Mouse (Mus musculus) mature B cell (primary cell): ENCODE data around the gene Rbpj.

Experiments
- in situ Hi-C: fragments of 300-500 bp; cut with MboI; formaldehyde crosslinking; loops from 2 replicates; pipeline ENCODE4 v1.14.3; 2019

Gene Rbpj

DNA sequence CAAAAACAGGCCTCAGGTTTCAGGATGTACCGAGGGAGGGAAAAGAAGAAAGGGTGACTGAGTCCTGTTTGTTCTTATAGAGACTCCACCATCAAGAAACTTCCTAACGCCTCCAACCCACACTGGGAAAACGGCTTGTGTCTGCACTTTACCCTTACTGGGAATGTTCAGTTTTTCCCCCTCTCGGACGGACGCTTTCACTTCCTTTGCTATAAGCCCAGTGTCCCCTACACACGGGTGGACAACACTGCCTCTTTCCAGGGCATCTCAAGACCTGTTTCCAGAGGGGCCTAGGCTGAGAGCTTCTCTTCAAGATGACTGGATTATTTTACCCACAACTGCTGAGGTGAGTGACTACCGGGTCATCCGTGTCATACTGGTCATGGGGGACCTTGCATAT lies at the start of gene Rbpj:
Gene Rbpj, plus strand, starts transcription at position 270 of the 400 bp plus-strand sequence.
- in situ Hi-C loops, result no loop called here

DNA sequence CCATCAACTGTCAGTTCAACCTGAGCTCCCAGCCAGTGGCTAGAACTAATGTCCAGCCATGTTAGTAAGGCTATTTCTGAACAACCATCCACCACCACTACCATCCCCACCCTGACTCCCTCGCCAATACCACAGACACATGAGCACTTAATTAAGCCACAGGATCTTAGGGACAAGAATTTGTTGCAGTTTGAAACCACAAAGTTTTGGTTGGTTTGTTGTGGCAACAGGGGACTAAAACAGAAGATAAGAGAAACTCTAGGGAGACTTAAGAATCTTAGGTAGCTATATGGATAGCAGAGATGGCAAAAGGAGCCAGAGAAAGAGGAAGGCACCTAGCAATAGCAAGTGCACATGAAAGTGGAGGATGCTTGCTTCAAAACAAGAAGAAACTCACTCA lies 45.2 kb upstream of the Rbpj start:
- in situ Hi-C loops, result no loop called here

DNA sequence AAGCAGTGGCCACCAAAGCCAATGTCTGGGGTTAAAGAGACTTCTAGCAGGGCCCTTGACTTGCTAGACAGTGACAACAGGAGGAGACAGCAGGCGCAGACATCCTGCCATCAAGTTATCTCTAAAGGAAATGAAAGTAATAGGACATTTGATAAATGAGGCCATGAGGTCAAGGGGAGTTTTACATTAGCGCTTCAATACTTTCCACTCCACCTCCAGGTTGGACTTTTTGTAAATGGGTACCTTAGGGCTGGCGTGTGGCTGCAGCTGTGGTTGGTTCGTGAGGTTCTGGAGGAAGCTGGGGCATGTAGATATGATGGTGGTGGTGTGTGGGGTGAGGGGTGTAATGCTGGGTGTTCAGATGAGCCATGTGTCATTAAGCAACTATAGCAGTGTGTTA lies 44.7 kb upstream of the Rbpj start:
- in situ Hi-C loops, result no loop called here

DNA sequence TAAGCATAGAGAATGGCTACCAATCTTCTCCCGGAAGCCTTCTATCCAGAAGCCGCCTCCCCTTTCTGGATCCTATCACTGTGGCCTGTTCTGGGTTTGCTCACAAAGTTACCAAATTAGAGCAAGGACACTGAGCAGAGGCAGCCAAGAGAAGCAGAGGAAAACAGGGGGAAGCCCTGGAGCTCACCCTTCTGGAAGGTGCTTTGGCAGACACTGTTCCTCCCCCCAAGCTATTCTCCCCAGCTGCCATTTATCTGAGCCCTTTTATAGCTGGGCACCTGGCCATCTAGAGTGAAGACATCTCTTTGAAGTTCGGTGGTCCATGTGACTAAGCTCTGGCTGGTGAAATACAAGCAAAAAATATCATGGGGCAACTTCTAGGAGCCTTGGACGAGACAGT lies 38.5 kb upstream of the Rbpj start:
- in situ Hi-C loops, result no loop called here

DNA sequence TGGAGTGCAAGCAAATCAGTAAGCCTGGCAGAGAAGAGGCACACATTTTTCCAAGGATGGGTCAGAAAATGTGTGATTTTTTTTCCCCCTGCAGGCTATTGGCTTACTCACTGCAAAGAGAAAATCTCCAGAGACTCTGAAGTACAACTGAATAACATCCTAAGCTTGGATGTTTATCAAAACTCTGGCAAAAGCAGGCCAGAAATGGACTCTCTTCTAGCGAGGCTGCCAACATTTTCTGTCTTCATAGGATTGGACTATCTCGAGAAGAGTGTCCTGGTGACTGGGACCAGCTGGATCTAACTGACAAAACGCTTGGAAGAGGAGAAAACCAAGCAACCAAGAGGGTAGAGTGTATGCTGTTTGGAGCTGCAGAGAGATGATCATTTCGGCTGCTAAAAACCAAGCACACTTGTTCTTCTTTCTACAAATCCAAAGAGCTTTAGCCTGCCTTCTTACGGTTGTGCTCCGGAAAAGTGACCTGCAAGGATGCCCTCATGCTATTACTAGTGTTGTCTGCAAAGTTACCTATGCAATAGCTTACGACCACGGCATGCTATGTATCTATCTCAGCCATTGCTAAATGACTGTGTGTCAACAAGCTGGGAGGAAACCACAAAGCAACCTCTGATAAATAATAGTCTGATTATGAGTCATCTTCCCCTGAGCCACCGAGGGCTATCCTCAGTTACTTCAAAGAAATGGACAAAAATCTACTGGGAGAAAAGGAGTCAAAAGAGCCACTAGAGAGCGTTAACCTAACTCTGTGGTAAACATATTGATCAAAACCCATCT lies 36.1 kb upstream of the Rbpj start:
- in situ Hi-C loops, result no loop called here

DNA sequence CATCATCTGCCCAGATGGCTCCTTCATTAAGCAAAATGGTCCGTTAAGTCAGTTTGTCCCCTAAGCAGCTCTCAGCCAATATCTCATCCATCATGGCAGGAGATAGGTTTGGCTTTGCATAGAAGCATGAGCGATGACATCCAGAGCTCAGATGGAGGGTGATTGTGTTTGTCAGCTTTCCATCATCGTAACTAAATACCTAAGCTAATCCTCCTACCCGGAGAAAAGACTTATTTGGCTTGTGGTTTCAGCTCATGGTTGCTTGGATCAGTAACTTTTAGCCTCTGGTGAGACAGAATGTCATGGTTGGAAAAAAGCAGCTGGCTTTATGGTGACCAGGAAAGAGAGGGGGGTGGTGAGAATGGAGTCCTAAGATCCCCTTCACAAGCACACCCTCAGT lies 33.5 kb upstream of the Rbpj start:
- in situ Hi-C loops, result no loop called here

DNA sequence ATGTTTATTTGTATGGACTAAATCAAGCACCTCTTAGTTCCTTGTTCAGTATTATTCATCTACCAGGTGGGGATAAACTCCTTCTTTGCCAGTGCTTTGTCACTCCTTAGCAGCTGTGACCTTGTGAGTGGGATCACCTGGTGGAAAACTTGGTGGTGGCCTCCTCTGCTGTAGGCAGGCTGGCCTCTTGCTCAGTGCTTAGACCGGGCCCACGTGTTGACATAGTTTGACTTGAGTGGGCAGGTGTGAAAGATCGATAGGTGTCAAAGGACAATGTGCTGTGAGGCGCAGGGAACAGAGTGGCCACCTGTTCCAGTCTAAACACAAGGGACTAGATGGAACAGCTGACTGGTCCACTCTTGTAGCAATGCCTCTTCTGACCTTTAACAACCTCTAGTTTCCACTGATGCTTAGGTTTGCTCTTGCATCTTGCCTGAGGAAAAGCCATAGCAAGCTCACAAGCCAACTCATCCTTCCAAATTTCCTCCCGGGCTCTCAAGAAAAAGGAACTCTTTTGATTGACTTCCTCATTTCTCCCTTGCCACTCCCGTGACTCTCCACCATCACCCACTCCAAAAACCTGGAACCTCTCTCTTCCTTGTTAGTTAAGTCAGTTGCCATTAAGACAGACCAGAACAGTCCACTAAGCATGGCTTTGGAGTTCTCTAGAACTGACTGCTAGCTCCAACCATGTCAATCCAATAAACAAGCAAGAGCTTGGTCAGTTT lies 28.9 kb upstream of the Rbpj start:
- in situ Hi-C loops, result no loop called here

DNA sequence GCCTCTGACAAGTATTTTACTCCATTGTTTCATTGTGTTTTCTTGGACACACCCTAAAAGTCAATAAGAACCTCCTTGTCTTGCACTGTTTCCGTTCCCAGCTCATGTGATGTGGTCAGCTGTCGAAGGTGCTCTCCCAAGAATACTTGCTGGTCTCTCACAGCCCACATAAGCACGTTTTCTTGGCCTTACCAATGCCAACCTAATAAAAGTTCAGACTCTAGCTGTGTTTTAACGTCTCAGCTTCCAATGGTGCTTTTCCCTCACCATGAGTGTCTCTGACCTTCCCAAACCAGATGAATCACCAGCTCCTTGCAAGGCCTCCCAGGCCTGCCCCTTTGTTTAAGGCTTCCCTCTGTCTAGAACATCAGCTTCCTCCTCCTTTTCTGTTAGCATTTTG lies 28.2 kb upstream of the Rbpj start:
- in situ Hi-C loops, result no loop called here

DNA sequence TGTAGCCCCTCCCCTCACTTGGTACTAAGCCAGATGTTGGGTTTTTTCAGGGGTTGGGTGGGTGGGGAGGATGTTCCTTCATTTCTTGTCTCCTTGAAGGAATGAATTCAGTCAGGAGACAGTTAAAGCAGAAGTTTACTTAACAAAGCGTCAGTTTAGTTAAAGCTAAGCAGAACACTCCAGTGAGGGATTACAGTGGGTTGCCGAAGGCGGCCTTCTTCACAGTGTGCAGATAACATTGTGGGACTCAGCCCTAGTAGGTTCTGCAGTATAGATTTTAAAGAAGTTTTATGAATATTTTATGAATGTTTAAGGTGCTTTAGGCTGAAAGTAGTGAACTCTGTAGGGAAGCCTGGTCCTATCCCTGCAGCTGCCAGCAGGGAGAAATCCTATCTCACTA lies 27.7 kb upstream of the Rbpj start:
- in situ Hi-C loops, result no loop called here

DNA sequence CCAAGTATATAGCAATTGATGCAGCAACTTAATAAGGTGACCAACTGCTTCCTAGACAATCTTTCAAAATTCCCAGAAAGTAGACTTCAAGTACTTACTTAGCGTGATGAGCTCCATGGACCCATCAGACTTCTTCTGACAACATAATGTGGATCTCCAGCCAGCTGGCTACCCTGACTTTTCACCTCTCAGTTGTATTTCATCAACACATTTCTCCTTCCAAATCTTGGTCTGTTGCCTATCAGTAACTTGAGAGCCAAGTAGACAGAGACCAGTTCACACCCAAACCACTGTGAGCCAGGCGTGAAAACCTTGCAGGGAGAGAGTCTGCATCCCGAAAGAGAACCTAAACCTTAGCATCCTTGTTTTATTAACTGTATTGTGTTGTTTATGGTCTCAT lies 26.3 kb upstream of the Rbpj start:
- in situ Hi-C loops, result no loop called here

DNA sequence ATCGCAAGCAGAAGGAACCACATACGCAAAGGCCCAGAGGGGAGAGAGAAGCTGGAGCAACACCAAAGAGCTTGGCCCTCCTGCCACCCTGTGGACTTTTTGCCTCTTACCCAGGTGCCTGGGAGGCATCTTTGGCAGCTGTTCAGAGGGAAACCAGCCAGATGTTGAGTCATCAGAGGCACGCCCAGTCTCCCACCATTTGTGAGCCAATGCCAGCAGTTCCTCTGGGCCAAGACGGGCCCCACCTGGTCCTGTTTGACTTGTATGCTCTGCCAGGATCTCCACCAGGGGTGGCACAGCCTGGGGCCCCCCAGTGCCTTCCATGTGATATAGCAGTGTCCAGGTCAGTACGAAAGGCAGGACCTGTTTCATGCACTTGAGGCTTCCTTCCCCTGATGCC lies 21.9 kb upstream of the Rbpj start:
- in situ Hi-C loops, result no loop called here

DNA sequence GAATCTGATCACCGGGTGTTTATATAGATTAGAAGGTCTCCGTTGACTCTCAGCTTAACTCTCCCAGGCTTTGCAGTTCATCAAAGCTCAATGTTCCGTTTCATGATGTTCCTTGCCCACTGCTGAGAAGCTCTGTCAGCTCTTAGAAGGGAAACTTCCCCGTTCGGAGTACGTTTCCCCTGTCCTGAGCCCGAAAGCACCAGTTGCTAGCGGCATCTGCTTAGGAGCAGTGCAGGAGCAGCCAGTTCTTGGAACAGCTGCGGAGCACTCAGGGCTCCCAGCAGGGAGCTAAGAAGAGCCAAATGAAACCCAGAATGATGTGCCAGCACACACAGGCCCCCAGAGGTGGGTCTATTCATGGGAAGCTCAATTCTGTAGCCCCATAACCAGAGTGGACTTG lies 15.0 kb upstream of the Rbpj start:
- in situ Hi-C loops, result no loop called here

DNA sequence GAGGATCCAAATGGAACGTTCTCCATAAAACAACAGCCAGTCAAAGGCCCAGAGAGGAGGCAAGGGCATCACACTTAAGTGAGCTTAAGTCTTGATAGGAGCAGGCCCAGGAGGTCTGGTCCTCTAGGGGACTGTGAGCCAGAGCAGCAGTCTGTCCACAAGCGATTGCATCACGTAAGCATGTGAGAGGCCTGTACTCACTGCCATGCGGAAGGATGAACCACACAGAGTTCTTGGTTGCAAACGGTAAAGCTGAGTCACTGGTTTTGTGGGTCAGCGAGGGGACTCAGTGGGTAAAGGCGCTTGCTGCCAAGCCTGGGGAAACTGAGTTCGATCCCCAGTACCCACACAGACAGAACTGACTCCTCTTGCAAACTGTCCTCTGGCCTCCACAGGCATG lies 14.1 kb upstream of the Rbpj start:
- in situ Hi-C loops, result no loop called here

DNA sequence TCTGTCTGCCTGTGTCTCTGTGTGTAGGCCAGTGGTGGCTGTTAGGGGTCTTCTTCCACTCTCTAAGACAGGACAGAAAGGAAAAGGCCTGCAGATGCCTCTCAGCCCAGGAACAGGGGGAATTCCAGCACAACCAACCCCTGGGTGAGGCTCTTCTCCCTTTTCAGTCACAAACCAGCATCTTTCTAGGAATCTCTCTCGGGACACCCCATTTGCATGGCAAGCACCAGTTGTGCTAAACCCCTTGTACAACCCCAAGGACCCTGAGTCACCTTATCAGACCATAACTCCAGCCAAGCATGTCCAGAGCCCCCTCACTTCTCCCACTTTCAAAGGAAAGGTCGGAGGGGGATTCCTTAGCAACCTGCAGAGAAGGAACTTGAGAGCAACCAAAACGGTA lies 13.0 kb upstream of the Rbpj start:
- in situ Hi-C loops, result no loop called here

DNA sequence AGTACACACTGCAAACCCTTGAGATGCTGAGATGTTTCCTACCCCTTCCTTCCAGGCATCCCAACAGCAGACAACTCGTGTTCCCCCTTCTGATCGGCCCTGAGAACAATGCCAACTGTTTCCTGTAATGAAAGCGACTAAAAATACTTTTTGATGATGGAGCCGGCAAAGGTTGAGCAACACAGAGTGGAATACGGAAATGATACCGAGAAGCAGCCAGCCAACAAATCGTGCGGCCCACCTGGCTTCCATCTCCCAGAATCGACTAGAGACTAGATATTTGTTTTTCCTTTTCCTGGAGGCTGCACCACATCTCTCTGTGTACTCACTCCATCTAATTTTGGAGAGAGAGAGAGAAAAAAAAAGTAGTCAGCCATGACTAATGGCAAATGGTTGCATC lies 11.2 kb upstream of the Rbpj start:
- in situ Hi-C loops, result no loop called here

DNA sequence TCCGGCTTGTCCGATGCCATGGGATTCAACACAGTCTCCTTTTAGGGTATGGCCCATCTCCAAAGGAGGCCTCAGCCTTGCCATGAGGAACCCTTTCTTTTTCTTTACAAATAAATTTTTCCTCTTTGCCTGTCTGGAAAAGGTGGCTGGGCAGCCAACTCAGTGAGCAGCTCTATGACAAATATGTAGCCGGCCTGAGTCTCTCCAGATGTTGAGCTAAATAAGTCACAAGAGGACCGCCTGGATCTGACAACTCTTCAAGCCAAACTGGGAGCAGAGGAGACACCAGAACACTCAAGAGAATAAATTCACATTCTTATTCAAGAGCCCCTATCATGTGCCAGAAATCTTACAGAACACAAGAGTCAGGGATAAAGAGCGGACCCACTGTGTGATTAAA lies 10.5 kb upstream of the Rbpj start:
- in situ Hi-C loops, result no loop called here

DNA sequence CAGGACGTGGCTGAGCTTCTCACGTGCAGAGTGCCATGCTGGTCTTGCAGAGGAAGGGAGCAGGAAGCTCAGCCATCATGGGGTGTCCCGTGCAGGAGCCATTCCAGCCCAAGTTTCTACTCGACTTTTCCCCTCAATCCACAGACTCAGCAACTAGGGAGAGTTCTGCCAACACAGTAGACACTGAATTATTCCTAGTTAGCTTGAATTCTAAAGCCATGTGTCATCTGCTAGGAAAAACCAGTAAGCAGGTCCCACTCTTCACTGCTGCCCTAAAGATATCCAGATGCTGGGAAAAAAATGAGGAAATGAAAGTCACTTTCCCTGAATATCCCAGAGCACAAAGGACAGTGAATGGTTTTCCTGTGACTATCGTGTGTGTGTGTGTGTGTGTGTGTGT lies 5.8 kb upstream of the Rbpj start:
- in situ Hi-C loops, result no loop called here

DNA sequence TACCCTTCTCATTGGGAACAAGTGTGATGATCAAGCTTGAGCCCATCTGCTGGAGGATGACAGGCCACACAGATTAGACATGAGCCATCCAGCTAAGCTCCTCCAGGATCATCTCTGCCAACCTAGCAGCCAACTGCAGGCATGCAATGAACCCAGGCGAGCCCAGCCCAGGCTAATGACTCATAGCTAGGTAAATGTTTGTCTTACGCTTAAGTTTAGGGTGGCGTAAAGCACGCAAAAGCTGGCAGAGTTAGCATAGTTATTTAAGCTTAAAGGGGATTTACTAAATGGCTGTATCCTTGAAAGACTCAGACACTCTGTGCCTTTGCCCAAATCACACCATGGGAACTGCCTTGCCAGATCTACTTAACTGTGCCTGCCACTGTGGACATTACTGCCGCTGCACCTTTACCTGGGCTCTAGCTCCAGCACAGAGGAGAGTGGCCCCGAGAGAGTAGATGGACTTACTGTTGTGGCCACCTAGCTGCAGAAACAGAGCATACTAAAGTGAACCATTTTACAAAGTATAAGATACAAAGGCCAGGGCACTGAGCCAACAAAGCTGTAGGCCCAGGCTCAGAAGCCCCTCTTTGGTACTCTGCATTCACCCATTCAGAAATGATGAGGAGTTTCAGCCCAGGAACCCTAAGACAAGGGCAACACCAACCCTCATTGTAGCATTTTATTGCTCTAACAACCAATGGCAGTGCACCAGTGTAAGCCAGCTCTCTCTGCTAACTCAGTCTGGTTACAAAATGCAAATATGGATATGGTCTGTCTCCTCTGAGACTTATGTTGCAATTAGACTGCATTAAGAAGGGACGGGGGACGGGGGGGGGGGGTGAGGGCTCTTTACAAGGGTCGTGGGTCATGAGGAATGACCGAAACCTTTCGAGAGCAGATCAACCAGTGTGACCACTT lies 2.6 kb upstream of the Rbpj start:
- in situ Hi-C loops, result no loop called here

DNA sequence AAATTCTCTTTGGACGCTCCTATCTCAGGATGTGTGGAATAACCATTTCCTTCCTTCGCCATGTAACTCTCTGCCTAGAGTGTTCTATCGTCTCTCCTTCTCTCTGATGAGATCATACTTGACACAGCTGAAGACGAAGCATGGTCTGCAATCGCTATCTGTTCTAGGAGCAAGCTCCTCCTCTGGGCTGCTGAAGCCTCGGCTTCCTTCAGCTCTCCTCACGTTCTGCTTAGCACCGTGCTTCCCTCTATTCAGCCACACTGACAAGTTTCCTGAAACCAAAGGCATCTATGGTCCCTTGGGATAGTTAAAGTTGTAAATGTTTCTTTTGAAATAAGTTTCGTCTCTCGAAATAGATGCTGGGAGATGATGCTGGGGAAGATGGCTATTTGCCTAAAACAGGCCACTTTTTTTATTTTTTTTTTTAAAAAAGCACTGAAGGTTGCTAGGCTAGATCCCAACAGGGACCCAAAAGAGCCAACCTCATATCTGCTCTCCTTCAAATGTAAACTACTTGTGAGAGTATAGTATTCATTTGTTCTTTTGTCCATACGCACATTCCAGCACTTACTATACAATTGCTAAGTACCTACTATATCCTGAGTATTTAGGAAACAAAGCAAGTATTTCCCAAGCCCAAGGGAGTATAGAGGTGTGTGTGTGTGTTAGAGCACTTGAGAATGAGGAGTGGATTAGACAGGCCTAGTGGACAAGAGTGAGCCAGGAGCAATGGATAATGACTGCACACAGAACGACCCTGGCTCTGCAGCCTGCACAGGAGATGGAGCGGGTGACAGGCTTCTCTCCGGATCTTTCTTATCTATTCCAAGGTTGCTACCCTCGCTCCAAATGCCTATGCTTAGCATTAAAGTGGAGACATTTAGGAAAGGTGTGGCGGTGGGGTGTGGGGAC lies 726 bp downstream of the Rbpj start:
- in situ Hi-C loops, result no loop called here

DNA sequence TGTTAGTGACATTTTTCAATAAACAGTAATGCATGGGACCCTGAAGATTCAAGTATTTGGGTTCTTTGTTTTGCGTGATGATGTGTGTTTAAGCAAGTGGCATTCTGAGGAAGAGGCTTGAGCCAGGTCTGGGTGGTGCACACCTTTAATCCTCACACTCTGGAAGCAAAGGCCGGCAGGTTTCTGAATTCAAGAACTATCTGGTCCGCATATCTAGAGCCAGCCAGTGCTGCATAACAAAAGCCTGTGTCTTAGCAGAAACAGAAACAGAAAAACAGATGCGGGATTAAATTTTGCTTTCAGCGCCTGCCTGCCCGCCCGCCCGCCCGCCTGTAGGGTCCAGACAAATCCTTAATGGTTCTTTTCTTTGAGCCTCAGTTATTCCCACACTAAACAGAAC lies 1.6 kb downstream of the Rbpj start:
- in situ Hi-C loops, result no loop called here

DNA sequence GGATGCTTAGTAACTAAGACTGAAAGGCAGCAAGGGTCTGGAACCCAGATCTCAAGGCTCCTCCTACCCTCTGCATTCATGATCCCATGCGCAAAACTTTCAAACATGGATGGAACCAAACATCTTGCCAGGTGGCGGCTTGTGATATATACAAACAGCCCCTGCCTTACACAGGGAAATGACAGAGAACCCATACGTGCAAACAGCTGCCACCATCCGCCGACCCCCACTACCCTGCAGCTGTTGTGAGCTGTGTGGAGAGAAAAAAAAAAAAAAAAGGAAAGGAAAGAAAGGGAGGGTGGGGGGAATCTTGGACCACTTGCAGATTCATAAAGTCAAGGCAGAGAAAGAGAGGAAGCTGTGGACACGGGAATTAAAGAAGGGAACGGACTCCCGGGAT lies 2.4 kb downstream of the Rbpj start:
- in situ Hi-C loops, result no loop called here
